Mouse (Mus musculus): ENCODE data around the gene Maco1. TPM values are rescaled to one million over a fixed set of nuclear protein-coding genes. Genes with fewer than 3 reads are reported as not detected.

Maco1 gene
- polyA plus RNA-seq, 1 experiment from 2014 or later = 115 TPM

GRCm38 (mm10) chr4:134853637-134854485 lies 716 bp upstream of the Maco1 start:
- H3K4me2 ChIP-seq (ENCODE audit: low read depth, low read length) = peak overlapping the region; percentile 59
- H3K36me3 ChIP-seq (ENCODE audit: control insufficient read depth, insufficient read depth, low read length) = no peaks in the 10 kb centered on the region
- H3K27ac ChIP-seq (ENCODE audit: low read depth, low read length) = peak overlapping the region; percentile 100
- H3K27me3 ChIP-seq (ENCODE audit: control insufficient read depth, insufficient read depth, low read length) = no peaks in the 10 kb centered on the region; the same call in 1 of the 2 replicates
- H3K4me3 ChIP-seq (ENCODE audit: low read depth, low read length) = peak overlapping the region; percentile 98
- no peaks in the 10 kb centered on the region for H3K9me3 ChIP-seq (ENCODE audit: control insufficient read depth, low read length)
- peak; percentile 96 for ATAC-seq (ENCODE audit: low read depth)
- peak overlapping the region; percentile 96 for H3K9ac ChIP-seq (replicated peaks; ENCODE audit: low read depth, low read length)
- WGBS = 2% methylated on average over 77 of the region's 91 CpGs
- H3K4me1 ChIP-seq (ENCODE audit: control insufficient read depth, insufficient read depth, low read length) = peaks cover 19% of the 10 kb centered on the region

- under 1% methylated on average over 68 of the region's 106 CpGs for WGBS
- peak; percentile 26 for ATAC-seq (ENCODE audit: low read depth)
- Histone ChIP-seq H3K27me3 (ENCODE audit: control insufficient read depth, insufficient read depth, low read length) (no peaks in the 10 kb centered on the region; the same call in 1 of the 2 replicates), H3K36me3 (ENCODE audit: control insufficient read depth, insufficient read depth, low read length) (no peaks in the 10 kb centered on the region), H3K9ac (replicated peaks; ENCODE audit: low read depth, low read length) (peak overlapping the region; percentile 99), H3K27ac (ENCODE audit: low read depth, low read length) (peak overlapping the region; percentile 100), H3K4me2 (ENCODE audit: low read depth, low read length) (peak overlapping the region; percentile 86), H3K9me3 (ENCODE audit: control insufficient read depth, low read length) (no peaks in the 10 kb centered on the region), H3K4me3 (ENCODE audit: low read depth, low read length) (peak overlapping the region; percentile 98), H3K4me1 (ENCODE audit: control insufficient read depth, insufficient read depth, low read length) (peaks cover 19% of the 10 kb centered on the region)
These were observed 498 bp downstream of the Maco1 start for GRCm38 (mm10) chr4:134852438-134853255.

GRCm38 (mm10) chr4:134851876-134852275 lies 1.3 kb downstream of the Maco1 start:
- H3K4me1 ChIP-seq (ENCODE audit: control insufficient read depth, insufficient read depth, low read length) = peaks cover 19% of the 10 kb centered on the region
- ATAC-seq (ENCODE audit: low read depth) = no peak
- H3K9ac ChIP-seq (replicated peaks; ENCODE audit: low read depth, low read length) = peak overlapping the region; percentile 99
- peak overlapping the region; percentile 86 for H3K4me2 ChIP-seq (ENCODE audit: low read depth, low read length)
- H3K4me3 ChIP-seq (ENCODE audit: low read depth, low read length) = peak overlapping the region; percentile 98
- H3K36me3 ChIP-seq (ENCODE audit: control insufficient read depth, insufficient read depth, low read length) = no peaks in the 10 kb centered on the region
- no peaks in the 10 kb centered on the region for H3K9me3 ChIP-seq (ENCODE audit: control insufficient read depth, low read length)
- H3K27me3 ChIP-seq (ENCODE audit: control insufficient read depth, insufficient read depth, low read length) = no peaks in the 10 kb centered on the region; the same call in 1 of the 2 replicates
- H3K27ac ChIP-seq (ENCODE audit: low read depth, low read length) = no peak overlapping the region
- 6% methylated on average over 14 of the region's 14 CpGs for WGBS

GRCm38 (mm10) chr4:134851236-134851635 lies 1.9 kb downstream of the Maco1 start:
- Histone ChIP-seq H3K4me1 (ENCODE audit: control insufficient read depth, insufficient read depth, low read length) (peaks cover 19% of the 10 kb centered on the region), H3K9ac (replicated peaks; ENCODE audit: low read depth, low read length) (peak overlapping the region; percentile 99; the same call in 1 of the 2 replicates), H3K27me3 (ENCODE audit: control insufficient read depth, insufficient read depth, low read length) (no peaks in the 10 kb centered on the region; the same call in 1 of the 2 replicates), H3K4me3 (ENCODE audit: low read depth, low read length) (peak overlapping the region; percentile 98), H3K36me3 (ENCODE audit: control insufficient read depth, insufficient read depth, low read length) (no peaks in the 10 kb centered on the region), H3K27ac (ENCODE audit: low read depth, low read length) (no peak overlapping the region), H3K4me2 (ENCODE audit: low read depth, low read length) (peak overlapping the region; percentile 86), H3K9me3 (ENCODE audit: control insufficient read depth, low read length) (no peaks in the 10 kb centered on the region)
- 18% methylated on average over 2 of the region's 2 CpGs for WGBS
- no peak for ATAC-seq (ENCODE audit: low read depth)

- Histone ChIP-seq H3K9ac (replicated peaks; ENCODE audit: low read depth, low read length) (no peak overlapping the region), H3K27ac (ENCODE audit: low read depth, low read length) (no peak overlapping the region), H3K4me1 (ENCODE audit: control insufficient read depth, insufficient read depth, low read length) (peaks cover 19% of the 10 kb centered on the region), H3K4me3 (ENCODE audit: low read depth, low read length) (peak overlapping the region; percentile 98; the same call in 1 of the 2 replicates), H3K27me3 (ENCODE audit: control insufficient read depth, insufficient read depth, low read length) (no peaks in the 10 kb centered on the region; the same call in 1 of the 2 replicates), H3K4me2 (ENCODE audit: low read depth, low read length) (peak overlapping the region; percentile 86), H3K9me3 (ENCODE audit: control insufficient read depth, low read length) (no peaks in the 10 kb centered on the region), H3K36me3 (ENCODE audit: control insufficient read depth, insufficient read depth, low read length) (no peaks in the 10 kb centered on the region)
- ATAC-seq (ENCODE audit: low read depth) = no peak
- WGBS = 63% methylated on average over 4 of the region's 4 CpGs
These were observed 2.6 kb downstream of the Maco1 start for GRCm38 (mm10) chr4:134850551-134850950.

GRCm38 (mm10) chr4:134847587-134847986 lies 5.6 kb downstream of the Maco1 start:
- Histone ChIP-seq H3K36me3 (ENCODE audit: control insufficient read depth, insufficient read depth, low read length) (no peaks in the 10 kb centered on the region), H3K9me3 (ENCODE audit: control insufficient read depth, low read length) (no peaks in the 10 kb centered on the region), H3K27me3 (ENCODE audit: control insufficient read depth, insufficient read depth, low read length) (no peaks in the 10 kb centered on the region; the same call in 1 of the 2 replicates)

GRCm38 (mm10) chr4:134843566-134843965 lies 9.6 kb downstream of the Maco1 start:
- Histone ChIP-seq H3K9ac (replicated peaks; ENCODE audit: low read depth, low read length) (no peak overlapping the region), H3K36me3 (ENCODE audit: control insufficient read depth, insufficient read depth, low read length) (no peaks in the 10 kb centered on the region), H3K9me3 (ENCODE audit: control insufficient read depth, low read length) (no peaks in the 10 kb centered on the region), H3K4me1 (ENCODE audit: control insufficient read depth, insufficient read depth, low read length) (no peaks in the 10 kb centered on the region), H3K4me3 (ENCODE audit: low read depth, low read length) (no peak overlapping the region), H3K27me3 (ENCODE audit: control insufficient read depth, insufficient read depth, low read length) (no peaks in the 10 kb centered on the region), H3K4me2 (ENCODE audit: low read depth, low read length) (no peak overlapping the region), H3K27ac (ENCODE audit: low read depth, low read length) (no peak overlapping the region)
- 89% methylated on average over 4 of the region's 4 CpGs for WGBS
- ATAC-seq (ENCODE audit: low read depth) = no peak

More at GRCm38 (mm10) chr4:134847587-134847986, 5.6 kb downstream of the Maco1 start:
- Histone ChIP-seq H3K9ac (replicated peaks; ENCODE audit: low read depth, low read length) (no peak overlapping the region), H3K4me1 (ENCODE audit: control insufficient read depth, insufficient read depth, low read length) (peaks cover 19% of the 10 kb centered on the region), H3K4me2 (ENCODE audit: low read depth, low read length) (no peak overlapping the region), H3K4me3 (ENCODE audit: low read depth, low read length) (no peak overlapping the region), H3K27ac (ENCODE audit: low read depth, low read length) (no peak overlapping the region)
- ATAC-seq (ENCODE audit: low read depth) = no peak
- WGBS = 79% methylated on average over 4 of the region's 4 CpGs

- WGBS = 61% methylated on average over 1 of the region's 1 CpGs
- no peak overlapping the region for H3K4me3 ChIP-seq (ENCODE audit: low read depth, low read length)
- no peaks in the 10 kb centered on the region for H3K4me1 ChIP-seq (ENCODE audit: control insufficient read depth, insufficient read depth, low read length)
- H3K4me2 ChIP-seq (ENCODE audit: low read depth, low read length) = no peak overlapping the region
- H3K9me3 ChIP-seq (ENCODE audit: control insufficient read depth, low read length) = no peaks in the 10 kb centered on the region
- no peak overlapping the region for H3K9ac ChIP-seq (replicated peaks; ENCODE audit: low read depth, low read length)
- ATAC-seq (ENCODE audit: low read depth) = no peak
- no peaks in the 10 kb centered on the region for H3K27me3 ChIP-seq (ENCODE audit: control insufficient read depth, insufficient read depth, low read length)
- H3K27ac ChIP-seq (ENCODE audit: low read depth, low read length) = no peak overlapping the region
- peaks cover 5% of the 10 kb centered on the region; the same call in 1 of the 2 replicates for H3K36me3 ChIP-seq (ENCODE audit: control insufficient read depth, insufficient read depth, low read length)
These were observed 12.9 kb downstream of the Maco1 start for GRCm38 (mm10) chr4:134840231-134840630.
